Mouse (Mus musculus) CD4-positive, CD25-positive, alpha-beta regulatory T cell, adult 2 months (primary cell): ENCODE measurements around the gene Zfp865.
"Not testable (repeated sequence)": the region's sequence is repeated elsewhere in the genome, so short reads cannot be mapped to it uniquely, and the experiment has no call there.

Experiments used
- DNase-seq: peaks from one replicate; pipeline ENCODE4 v3.0.0-alpha.2; 2012; ENCODE audit warnings: low read depth, low spot score

The Zfp865 gene

GRCm38 (mm10) chr7:5051193-5052192 is 31.3 kb downstream of the Zfp865 start, which contains the start of gene Zfp580:
Gene Zfp580 (plus strand): TSS chr7:5051538.
- peak; percentile 76 for DNase-seq

DNA sequence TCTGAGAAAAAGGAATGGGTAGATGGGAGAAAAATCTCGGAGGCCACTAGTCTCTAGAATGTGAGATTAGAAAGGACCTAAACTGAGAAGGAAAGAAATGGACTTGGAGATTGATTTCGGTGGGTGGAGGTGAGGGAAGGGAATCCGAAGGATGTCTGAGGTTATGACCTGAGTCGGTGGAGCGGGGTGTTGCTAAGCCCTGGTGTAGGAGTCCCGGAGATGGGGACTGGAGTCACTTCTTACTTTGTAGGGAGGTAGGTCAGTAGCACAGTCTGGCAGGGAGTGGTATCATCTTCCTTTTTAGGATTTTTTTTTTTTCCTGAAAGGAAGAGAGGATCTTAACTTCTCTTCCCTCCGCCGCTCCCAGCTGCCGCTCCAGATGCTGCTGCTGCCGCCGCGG is 32.3 kb downstream of the Zfp865 start:
- peak; percentile 36 for DNase-seq

- peak; percentile 35 for DNase-seq
Measured at GRCm38 (mm10) chr7:5052931-5053343, 32.8 kb downstream of the Zfp865 start.

DNA sequence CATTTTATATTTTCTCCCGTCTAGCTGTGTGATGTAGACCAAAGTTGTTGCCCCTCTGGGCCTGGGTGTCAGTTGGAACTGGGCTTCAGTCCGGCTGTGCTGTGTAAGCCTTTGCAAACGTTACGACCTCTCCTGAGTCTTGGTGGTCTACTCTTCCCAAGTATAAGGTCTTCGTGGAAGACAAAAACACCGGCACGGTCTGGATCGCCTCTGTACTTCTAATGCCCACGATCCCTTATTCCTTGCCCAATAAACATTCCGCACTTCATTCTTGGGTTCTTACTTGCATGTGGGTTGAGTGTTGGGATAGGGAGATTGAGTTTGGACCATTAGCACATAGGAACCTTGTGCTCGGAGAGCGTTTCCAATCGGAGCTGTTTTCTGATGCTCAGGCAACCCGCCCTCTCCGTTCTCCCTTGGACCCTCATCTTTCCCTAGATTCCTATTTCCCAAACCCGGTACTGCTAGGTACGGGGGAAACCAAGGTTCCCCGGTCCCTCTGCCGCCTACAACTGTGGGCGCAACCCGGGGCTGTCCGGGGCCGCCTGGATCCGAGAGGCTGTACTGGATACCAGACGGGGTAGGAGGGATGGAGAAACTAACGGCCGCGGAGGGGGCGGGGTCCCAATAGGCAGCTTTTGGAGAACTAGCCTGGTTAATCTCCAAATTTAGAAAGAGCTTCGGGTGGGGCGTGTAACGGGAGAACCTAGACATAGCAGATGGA is 33.4 kb downstream of the Zfp865 start:
- DNase-seq, result no peak

DNA sequence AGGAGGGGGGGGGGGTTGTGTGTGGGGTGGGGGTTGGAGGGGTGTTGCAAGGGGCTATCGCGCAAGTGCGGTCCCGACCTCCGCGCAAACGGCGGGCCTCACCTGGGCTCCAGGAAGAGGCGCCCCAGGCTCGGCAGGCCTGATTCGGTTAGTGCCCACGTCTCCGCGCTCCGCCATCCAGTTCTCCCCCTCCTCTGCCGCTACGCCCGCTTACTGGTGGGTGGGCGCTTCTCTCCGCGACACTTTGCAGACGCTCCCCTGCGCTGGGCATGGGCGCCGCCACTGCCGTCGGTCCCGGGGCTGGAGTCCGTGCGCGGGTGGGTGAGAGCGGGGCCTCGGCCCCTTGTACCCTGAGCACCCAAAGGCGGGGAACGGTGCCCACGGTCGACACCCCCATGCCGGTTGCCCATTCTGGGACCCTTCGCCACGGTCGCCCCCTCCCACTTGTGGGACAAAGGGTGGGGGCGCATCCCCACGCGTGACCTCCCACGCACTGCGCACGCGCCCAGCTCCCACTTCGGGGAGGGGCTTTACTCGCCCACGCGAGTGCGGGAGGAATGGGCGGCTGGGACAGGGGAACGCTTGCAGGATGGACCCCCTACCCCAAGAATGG is 36.6 kb downstream of the Zfp865 start:
- DNase-seq, result no peak

- DNase-seq, result no peak
Measured at GRCm38 (mm10) chr7:5057381-5057780, 37.2 kb downstream of the Zfp865 start.

GRCm38 (mm10) chr7:5057804-5058203 is 37.6 kb downstream of the Zfp865 start:
- peak; percentile 52 for DNase-seq

- DNase-seq, result no peak
Measured at GRCm38 (mm10) chr7:5058631-5059030, 38.5 kb downstream of the Zfp865 start.

- DNase-seq, result no peak
Measured at GRCm38 (mm10) chr7:5059421-5059820, 39.2 kb downstream of the Zfp865 start.

GRCm38 (mm10) chr7:5060239-5060731 is 40.1 kb downstream of the Zfp865 start:
- peak; percentile 84 for DNase-seq

DNA sequence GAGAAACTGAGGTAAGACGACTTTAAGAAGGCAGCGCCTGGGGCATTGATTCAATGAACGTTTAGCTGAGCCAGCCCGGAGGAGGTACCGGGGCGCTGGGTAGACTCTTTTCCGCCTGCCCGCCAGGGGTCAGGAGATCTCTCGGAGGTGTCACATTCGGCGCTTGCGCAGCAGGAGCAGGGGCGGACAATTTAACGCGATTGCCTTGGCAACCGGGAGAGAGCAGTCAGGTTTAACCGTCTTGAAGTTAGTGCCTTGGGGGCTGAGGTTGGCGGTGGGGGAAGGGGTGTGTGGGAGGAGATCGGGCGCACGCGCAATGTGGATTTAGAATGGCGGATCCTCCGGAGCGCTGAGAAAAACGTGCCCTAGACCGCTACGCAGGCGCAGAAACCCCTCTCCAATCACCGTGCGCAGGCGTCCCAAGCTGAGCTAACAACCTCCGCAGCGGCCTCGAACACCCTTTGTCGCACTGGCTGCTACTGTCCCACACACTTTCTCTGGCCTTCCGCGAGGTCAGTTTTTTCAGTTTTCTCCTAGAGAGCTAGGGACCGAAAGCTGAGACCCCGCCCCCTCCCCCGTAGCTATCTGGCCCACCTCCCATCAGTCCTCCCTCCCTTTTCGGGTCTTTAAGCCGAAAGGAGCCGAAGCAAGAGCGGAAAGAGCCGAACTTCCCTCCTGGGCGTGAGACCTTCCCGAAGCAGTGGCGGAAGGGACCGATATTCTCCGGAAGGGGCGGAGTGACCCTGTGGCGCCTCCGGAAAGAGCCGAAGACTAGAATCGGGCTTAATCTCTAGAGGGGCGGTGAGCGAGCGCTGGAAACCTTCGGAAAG is 41.0 kb downstream of the Zfp865 start:
- DNase-seq, result peak; percentile 99

GRCm38 (mm10) chr7:5061774-5062359 is 41.7 kb downstream of the Zfp865 start, which contains the start of gene U2af2:
Gene U2af2 (plus strand): TSS chr7:5062143.
- DNase-seq, result peak; percentile 96

GRCm38 (mm10) chr7:5062360-5063001 is 42.3 kb downstream of the Zfp865 start:
- peak; percentile 91 for DNase-seq

DNA sequence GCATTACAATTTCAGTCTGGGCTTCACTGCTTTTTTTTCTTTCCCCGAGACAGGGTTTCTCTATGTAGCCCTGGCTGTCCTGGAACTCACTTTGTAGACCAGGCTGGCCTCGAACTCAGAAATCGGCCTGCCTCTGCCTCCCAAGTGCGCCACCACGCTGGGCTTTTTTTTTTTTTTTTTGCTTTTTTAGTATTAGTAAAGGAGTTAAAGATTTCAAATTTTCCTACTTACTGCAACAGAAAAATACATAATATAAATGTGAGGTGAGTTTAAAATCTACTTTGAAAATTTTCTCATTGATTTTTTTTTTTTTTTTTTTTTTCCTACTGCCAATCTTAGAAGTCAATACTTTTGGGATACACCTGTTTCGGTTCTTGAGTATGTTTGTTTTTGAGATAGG is 44.7 kb downstream of the Zfp865 start:
- no peak for DNase-seq

GRCm38 (mm10) chr7:5073586-5073985 is 53.4 kb downstream of the Zfp865 start:
- no peak for DNase-seq

DNA sequence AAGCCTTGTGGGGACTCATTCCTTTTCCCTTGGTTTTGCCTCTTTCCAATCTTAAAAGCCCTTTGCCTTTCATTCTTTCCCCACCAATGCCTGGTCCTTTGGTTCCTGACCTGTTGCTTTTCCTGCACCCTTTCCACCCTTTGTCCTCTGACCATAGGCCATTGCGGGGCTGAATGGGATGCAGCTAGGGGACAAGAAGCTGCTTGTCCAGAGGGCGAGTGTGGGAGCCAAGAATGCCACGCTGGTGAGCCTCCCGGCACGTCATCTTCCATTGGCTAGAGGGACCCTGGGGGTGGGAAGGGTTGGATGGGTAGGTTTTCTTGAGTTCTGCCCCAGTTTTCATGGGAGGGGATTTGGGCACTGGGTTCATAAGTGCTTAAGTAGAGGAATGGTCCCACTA is 54.8 kb downstream of the Zfp865 start:
- no peak for DNase-seq

- DNase-seq, result no peak
Measured at GRCm38 (mm10) chr7:5076931-5077330, 56.8 kb downstream of the Zfp865 start.

- not testable (repeated sequence) for DNase-seq
Measured at GRCm38 (mm10) chr7:5079365-5080009, 59.3 kb downstream of the Zfp865 start.

- DNase-seq, result peak; percentile 99
Measured at GRCm38 (mm10) chr7:5080010-5080751, 60.0 kb downstream of the Zfp865 start, which contains the start of gene Epn1. Gene Epn1 (plus strand): TSS chr7:5080235.
